ENCODE assay signal across 8 mouse cellular contexts in the genomic region with DNA sequence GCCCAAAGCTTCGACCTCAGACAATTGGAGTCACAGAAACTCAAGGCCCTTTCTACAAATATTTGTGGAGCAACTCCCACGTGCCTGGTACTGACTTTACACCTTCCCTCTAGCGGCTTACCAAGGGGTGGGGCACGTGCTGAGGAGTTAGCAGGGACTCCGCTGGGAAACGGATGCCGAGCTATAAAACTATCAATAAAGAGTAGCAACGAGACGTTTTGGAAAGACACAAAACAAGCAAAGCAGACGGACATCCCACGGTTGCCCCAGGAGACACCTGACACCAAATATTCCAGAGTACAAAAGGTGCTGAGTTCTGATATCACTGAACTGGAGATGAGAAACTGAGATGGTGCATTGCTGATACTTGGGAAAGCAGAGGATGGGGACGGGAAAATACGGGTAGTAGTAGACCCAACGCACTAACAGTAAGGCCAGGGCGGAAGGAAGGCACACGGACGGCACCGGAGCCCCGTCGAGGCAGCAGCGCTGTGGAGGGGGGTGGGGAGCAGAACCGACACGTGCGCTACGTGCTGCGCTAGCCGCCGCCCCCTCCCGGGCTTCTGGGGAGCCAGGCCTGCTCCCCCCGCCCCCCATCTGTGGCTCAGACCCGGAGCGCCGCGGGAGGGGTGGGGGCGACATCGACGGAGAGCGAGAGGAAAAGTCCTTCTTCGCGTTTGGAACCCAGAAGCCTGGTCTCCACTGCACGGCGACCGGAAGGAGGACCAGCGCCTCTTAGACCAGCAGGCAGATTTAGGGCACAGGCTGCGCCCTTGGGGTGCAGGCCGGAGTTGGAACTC. TPM values are rescaled to one million over a fixed set of nuclear protein-coding genes. Genes with fewer than 3 reads are reported as not detected.
DNase-seq lines count a peak whose midpoint lies in the region; ATAC-seq and TF ChIP-seq lines count a peak whose summit lies in the region.

No protein-coding gene starts in this region.

- no peaks in the 10 kb centered on the region for H3K27me3 ChIP-seq in heart, adult 2 months (ENCODE audit: control insufficient read depth, insufficient read depth, low read length)
- no peaks in the 10 kb centered on the region for H3K27me3 ChIP-seq in heart, embryonic 12.5 days (replicated peaks)
- H3K27me3 ChIP-seq in liver, embryonic 14.5 days (ENCODE audit: control insufficient read depth, insufficient read depth, low read length) = no peaks in the 10 kb centered on the region
- H3K27me3 ChIP-seq in myocyte (ENCODE audit: control insufficient read depth, insufficient read depth, insufficient read length) = no peaks in the 10 kb centered on the region

- H3K4me1 ChIP-seq in heart, adult 2 months (ENCODE audit: control insufficient read depth, insufficient read depth, low read length) = peaks cover 3% of the 10 kb centered on the region
- no peaks in the 10 kb centered on the region; the same call in 1 of the 2 replicates for H3K4me1 ChIP-seq in cortical plate, adult 2 months (ENCODE audit: control insufficient read depth, insufficient read depth, low read length)
- H3K4me1 ChIP-seq in heart, embryonic 12.5 days (replicated peaks) = peaks cover 16% of the 10 kb centered on the region
- peaks cover 12 to 15% of the 10 kb centered on the region in 2 experiments for H3K4me1 ChIP-seq in liver, embryonic 14.5 days (replicated peaks; ENCODE audit: control insufficient read depth in 2 of 2, insufficient read depth in 2 of 2, low read length in 1 of 2)

- H3K36me3 ChIP-seq in heart, adult 2 months (ENCODE audit: control insufficient read depth, insufficient read depth, low read length) = no peaks in the 10 kb centered on the region
- no peaks in the 10 kb centered on the region for H3K36me3 ChIP-seq in heart, embryonic 12.5 days
- H3K36me3 ChIP-seq in liver, embryonic 14.5 days (replicated peaks; ENCODE audit: control insufficient read depth, insufficient read depth, low read depth) = no peaks in the 10 kb centered on the region
- no peaks in the 10 kb centered on the region for H3K36me3 ChIP-seq in myocyte (ENCODE audit: control insufficient read depth, insufficient read depth)

- peak overlapping the region; percentile 85 for H3K27ac ChIP-seq in heart, adult 2 months
- 0 out of 2 replicates have a peak overlapping the region, but pooled peaks have one; percentile 32 for H3K27ac ChIP-seq in cortical plate, adult 2 months (ENCODE audit: insufficient read depth, low read length)
- H3K27ac ChIP-seq in heart, embryonic 12.5 days (ENCODE audit: poor library complexity, severe bottlenecking) = peak overlapping the region; percentile 85
- no peak overlapping the region for H3K27ac ChIP-seq in liver, embryonic 14.5 days

- DNase-seq in heart, adult 2 months = peak in 1 of 2 experiments; percentile 22
- no peak for DNase-seq in heart, postnatal 25 days (ENCODE audit: low spot score)
- DNase-seq in kidney, postnatal 10 days = peak; percentile 83
- no peak for DNase-seq in liver, embryonic 14.5 days (ENCODE audit: low read depth in 3 of 3, low spot score in 3 of 3)
- peak; percentile 86 for DNase-seq in testis, postnatal 10 days (ENCODE audit: low spot score)

- peak overlapping the region; percentile 98 for H3K4me2 ChIP-seq in heart, embryonic 12.5 days
- peak overlapping the region; percentile 94 for H3K4me2 ChIP-seq in liver, embryonic 14.5 days (ENCODE audit: low read depth)
- peak overlapping the region; percentile 89 for H3K4me2 ChIP-seq in myocyte (ENCODE audit: low read depth)

- H3K4me3 ChIP-seq in heart, adult 2 months = peak overlapping the region; percentile 94
- H3K4me3 ChIP-seq in cortical plate, adult 2 months (ENCODE audit: insufficient read depth, low read length) = peak overlapping the region; percentile 71
- peak overlapping the region; percentile 72 for H3K4me3 ChIP-seq in heart, embryonic 12.5 days
- H3K4me3 ChIP-seq in liver, embryonic 14.5 days (ENCODE audit: insufficient read depth in 1 of 2, low read depth in 2 of 2, low read length in 2 of 2) = peak overlapping the region; percentile 57 to 59
- peak overlapping the region; percentile 31 for H3K4me3 ChIP-seq in myocyte

- 3% methylated on average over 45 of the region's 46 CpGs for WGBS in heart, adult 2 months
- WGBS in heart, embryonic 12.5 days = under 1% methylated on average over 46 of the region's 46 CpGs
- 2% methylated on average over 46 of the region's 46 CpGs for WGBS in liver, embryonic 14.5 days (ENCODE audit: insufficient replicate concordance)

- peaks cover 6% of the 10 kb centered on the region for H3K79me2 ChIP-seq in heart, adult 2 months (replicated peaks; ENCODE audit: control insufficient read depth, insufficient read depth, low read length)
- H3K79me2 ChIP-seq in myocyte (ENCODE audit: control insufficient read depth, insufficient read depth) = no peaks in the 10 kb centered on the region

- no peak for TF ChIP-seq EP300 in heart, adult 2 months (IDR thresholded peaks at IDR 0.05; ENCODE audit: insufficient read depth, low read depth, low read length)
- TF ChIP-seq EP300 in liver, embryonic 14.5 days (IDR thresholded peaks at IDR 0.05; ENCODE audit: low read depth) = no peak

- H3K9ac ChIP-seq in heart, adult 2 months (ENCODE audit: low read depth, low read length) = peak overlapping the region; percentile 78
- H3K9ac ChIP-seq in heart, embryonic 12.5 days = peak overlapping the region; percentile 87
- peak overlapping the region; percentile 56 for H3K9ac ChIP-seq in liver, embryonic 14.5 days (replicated peaks)

- intact Hi-C loops in heart, adult 2 months (cut with DNase I) = loop anchor here (2.0 kb wide), 1 partner anchor 61 kb away; a partner anchor contains a TSS
- intact Hi-C loops in heart, postnatal 25 days (cut with DNase I) = loop anchor here (2.0 kb wide), 2 partner anchors 35 to 61 kb away; a partner anchor contains a TSS

- no peak for TF ChIP-seq POLR2A in heart, adult 2 months (IDR thresholded peaks at IDR 0.05; ENCODE audit: insufficient read depth, low read depth, low read length)
- TF ChIP-seq POLR2A in cortical plate, adult 2 months (IDR thresholded peaks at IDR 0.05; ENCODE audit: extremely low read depth, insufficient read depth, low read length) = no peak
- peak; percentile 52 for TF ChIP-seq POLR2A in myocyte (IDR thresholded peaks at IDR 0.05; ENCODE audit: insufficient read length, low read depth)

- H3K9me3 ChIP-seq in heart, embryonic 12.5 days (replicated peaks) = no peaks in the 10 kb centered on the region
- H3K9me3 ChIP-seq in liver, embryonic 14.5 days (ENCODE audit: control insufficient read depth, low read length) = no peaks in the 10 kb centered on the region

- no peak for TF ChIP-seq CTCF in heart, adult 2 months (IDR thresholded peaks at IDR 0.05)
- no peak for TF ChIP-seq CTCF in cortical plate, adult 2 months (IDR thresholded peaks at IDR 0.05; ENCODE audit: extremely low read depth, insufficient read depth, low read length)
- TF ChIP-seq CTCF in liver, embryonic 14.5 days (IDR thresholded peaks at IDR 0.05; ENCODE audit: low read depth) = 0 out of 2 replicates have a peak, but pooled peaks have one; percentile 18

- peak overlapping the region; percentile 3 for H3ac ChIP-seq in myocyte (ENCODE audit: control insufficient read depth, insufficient read length)

- peak; percentile 37 for ATAC-seq in heart, embryonic 12.5 days (ENCODE audit: insufficient number of reproducible peaks, low FRiP score)
- peak; percentile 45; the same call in 1 of the 2 replicates for ATAC-seq in liver, embryonic 14.5 days (ENCODE audit: insufficient read depth)

TF ChIP-seq in myocyte, 11 proteins besides CTCF, POLR2A, EP300 and RAD21:
- TF ChIP-seq MYOG (IDR thresholded peaks at IDR 0.05; ENCODE audit: control insufficient read depth in 1 of 3, insufficient read depth in 1 of 3, insufficient read length in 2 of 3, low read depth in 2 of 3) = no peak
- no peak for TF ChIP-seq SRF (IDR thresholded peaks at IDR 0.05; ENCODE audit: control insufficient read depth, insufficient read length, low read depth)
- no peak for TF ChIP-seq USF1 (IDR thresholded peaks at IDR 0.05; ENCODE audit: low read depth)
- TF ChIP-seq MAX (IDR thresholded peaks at IDR 0.05; ENCODE audit: low read depth) = no peak
- no peak for TF ChIP-seq POLR2AphosphoS2 (IDR thresholded peaks at IDR 0.05; ENCODE audit: insufficient read length, low read depth)
- TF ChIP-seq MYOD1 (IDR thresholded peaks at IDR 0.05; ENCODE audit: control insufficient read depth in 1 of 3, insufficient read length in 2 of 3, low read depth in 2 of 3) = no peak
- TF ChIP-seq TCF3 (IDR thresholded peaks at IDR 0.05; ENCODE audit: insufficient read length, low read depth) = no peak
- TF ChIP-seq REST (IDR thresholded peaks at IDR 0.05; ENCODE audit: insufficient read depth, insufficient read length) = no peak

RNA-seq across cellular contexts. Expression of a gene that starts 3.9 kb away (rescaled TPM):
- 10 to 100 TPM; 11.6 to 13.2 TPM for total RNA-seq in heart, adult 2 months (2021)
- 3.3 and 7.0 TPM in 2 replicates for polyA plus RNA-seq in heart, adult 2 months (2012; rRNA removed)
- 10 to 100 TPM; 17.0 to 20.6 TPM for total RNA-seq in heart, postnatal 25 days (2021)
- polyA plus RNA-seq in cortical plate, adult 2 months (2012; rRNA removed) = 26.4 and 27.9 TPM in 2 replicates
- polyA plus RNA-seq in heart, embryonic 12.5 days (2016; fragmentation: Nextera tagmentation; extraction: Ambion mirVana) = 39.9 and 41.4 TPM in 2 replicates
- polyA plus RNA-seq in liver, embryonic 14.5 days (2012; rRNA removed) = 1.5 and 1.8 TPM in 2 replicates
- 4.2 and 4.9 TPM in 2 replicates for polyA plus RNA-seq in liver, embryonic 14.5 days (2014; fragmentation: Nextera tagmentation; extraction: Ambion mirVana)
- polyA plus RNA-seq in myocyte (2012; fragmentation: generic; extraction: Trizol) = 11.2 TPM

RNA-seq across cellular contexts. Expression of a gene that starts 6.6 kb away (rescaled TPM):
- not detected for total RNA-seq in heart, adult 2 months (2021)
- polyA plus RNA-seq in heart, adult 2 months (2012; rRNA removed) = 0.20 TPM in 1 of 2 replicates, not detected in the other
- not detected for total RNA-seq in heart, postnatal 25 days (2021)
- 0.08 TPM in 1 of 2 replicates, not detected in the other for polyA plus RNA-seq in cortical plate, adult 2 months (2012; rRNA removed)
- polyA plus RNA-seq in heart, embryonic 12.5 days (2016; fragmentation: Nextera tagmentation; extraction: Ambion mirVana) = not detected in 2 replicates
- not detected in 2 replicates for polyA plus RNA-seq in liver, embryonic 14.5 days (2012; rRNA removed)
- polyA plus RNA-seq in liver, embryonic 14.5 days (2014; fragmentation: Nextera tagmentation; extraction: Ambion mirVana) = not detected in 2 replicates
- polyA plus RNA-seq in myocyte (2012; fragmentation: generic; extraction: Trizol) = not detected

Comparison
In these comparisons a context has a peak if more than half of its experiments do, and no peak if none do; other contexts are left out.
1. DNase-seq: peak in kidney, postnatal 10 days (single experiment) and testis, postnatal 10 days (single experiment); none in heart, postnatal 25 days (single experiment) and liver, embryonic 14.5 days (0 of 3).
2. H3K4me3 ChIP-seq: peak in every context shown above with its lines; median percentile 94 in heart, adult 2 months; 72 in heart, embryonic 12.5 days; 71 in cortical plate, adult 2 months; 58 in liver, embryonic 14.5 days; 31 in myocyte.
3. Peak in every context shown above with its lines, with median percentiles within 50 percentile points of each other: H3K9ac ChIP-seq and H3K4me2 ChIP-seq.